Mouse (Mus musculus) adrenal gland, adult 2 months (tissue): ENCODE data around the gene Ntrk3. TPM values are rescaled to one million over a fixed set of nuclear protein-coding genes. Genes with fewer than 3 reads are reported as not detected.

Experiments
- DNase-seq: peaks from one replicate; pipeline ENCODE4 v3.0.0; 2021
- long read RNA-seq: library from polyadenylated mRNA; stranded (forward); transcript quantifications from one replicate; pipeline ENCODE4 v2.0.0, GENCODE M21; 2021
- polyA plus RNA-seq: library from polyadenylated mRNA; depleted of rRNA; stranded (reverse); fragments of >200 nt; gene quantifications from 2 replicates; pipeline ENCODE4 v1.2.3, GENCODE M21; 2012; rRNA removed
- total RNA-seq, 2 experiments: library from RNA; stranded (reverse); gene quantifications; 2 replicates each; pipeline ENCODE4 v1.2.3; 2021

The Ntrk3 gene
- total RNA-seq = 10 to 100 TPM; 23.5 to 25.6 TPM
- 22.5 and 36.7 TPM in 2 replicates for polyA plus RNA-seq
- long read RNA-seq, partial matches to known transcripts = 3 of 4 reads
- long read RNA-seq, other reads (novel, unspliced or antisense) = 0 of 4 reads

- DNase-seq = no peak
These were observed at the start of gene Ntrk3 for GRCm38 (mm10) chr7:78737614-78738210. TSS of gene Ntrk3 (minus strand) at chr7:78738012.

- DNase-seq = peak; percentile 86
These were observed 48.1 kb upstream of the Ntrk3 start for GRCm38 (mm10) chr7:78785906-78786305.

- peak; percentile 90 for DNase-seq
These were observed 45.1 kb upstream of the Ntrk3 start, which contains the start of the genes Mrps11 and Mrpl46 for GRCm38 (mm10) chr7:78782639-78783581. TSS of gene Mrps11 (plus strand) at chr7:78783119. TSS of gene Mrpl46 (minus strand) at chr7:78783531.

- no peak for DNase-seq
These were observed 40.9 kb upstream of the Ntrk3 start for GRCm38 (mm10) chr7:78778741-78779140.

GRCm38 (mm10) chr7:78770936-78771335 lies 33.1 kb upstream of the Ntrk3 start:
- DNase-seq = no peak

GRCm38 (mm10) chr7:78769075-78769652 lies 31.4 kb upstream of the Ntrk3 start:
- DNase-seq = no peak

GRCm38 (mm10) chr7:78767929-78768531 lies 30.2 kb upstream of the Ntrk3 start:
- no peak for DNase-seq

- DNase-seq = peak; percentile 83
These were observed 28.3 kb upstream of the Ntrk3 start for GRCm38 (mm10) chr7:78766019-78766683.

- peak; percentile 42 for DNase-seq
These were observed 27.4 kb upstream of the Ntrk3 start for GRCm38 (mm10) chr7:78765215-78765631.

GRCm38 (mm10) chr7:78763801-78764200 lies 26.0 kb upstream of the Ntrk3 start:
- no peak for DNase-seq

GRCm38 (mm10) chr7:78754458-78755000 lies 16.7 kb upstream of the Ntrk3 start:
- DNase-seq = no peak

GRCm38 (mm10) chr7:78753752-78754457 lies 16.1 kb upstream of the Ntrk3 start:
- DNase-seq = no peak

- DNase-seq = no peak
These were observed 15.1 kb upstream of the Ntrk3 start for GRCm38 (mm10) chr7:78752961-78753360.

GRCm38 (mm10) chr7:78743731-78744385 lies 6.0 kb upstream of the Ntrk3 start:
- DNase-seq = peak; percentile 6

- DNase-seq = peak; percentile 6
These were observed 1.7 kb upstream of the Ntrk3 start for GRCm38 (mm10) chr7:78739351-78740000.

- DNase-seq = no peak
These were observed 616 bp downstream of the Ntrk3 start for GRCm38 (mm10) chr7:78737196-78737595.

- no peak for DNase-seq
These were observed 6.4 kb downstream of the Ntrk3 start for GRCm38 (mm10) chr7:78731391-78731790.

- no peak for DNase-seq
These were observed 13.2 kb downstream of the Ntrk3 start for GRCm38 (mm10) chr7:78724591-78724990.

GRCm38 (mm10) chr7:78722051-78722450 lies 15.8 kb downstream of the Ntrk3 start:
- no peak for DNase-seq
